Mouse (Mus musculus): Measurements from ENCODE around the gene Trp53inp2. TPM values are rescaled to one million over a fixed set of nuclear protein-coding genes. Genes with fewer than 3 reads are reported as not detected.

Gene Trp53inp2
- total RNA-seq, 2 experiments from 2014 or later, result 560 to 604 TPM

DNA sequence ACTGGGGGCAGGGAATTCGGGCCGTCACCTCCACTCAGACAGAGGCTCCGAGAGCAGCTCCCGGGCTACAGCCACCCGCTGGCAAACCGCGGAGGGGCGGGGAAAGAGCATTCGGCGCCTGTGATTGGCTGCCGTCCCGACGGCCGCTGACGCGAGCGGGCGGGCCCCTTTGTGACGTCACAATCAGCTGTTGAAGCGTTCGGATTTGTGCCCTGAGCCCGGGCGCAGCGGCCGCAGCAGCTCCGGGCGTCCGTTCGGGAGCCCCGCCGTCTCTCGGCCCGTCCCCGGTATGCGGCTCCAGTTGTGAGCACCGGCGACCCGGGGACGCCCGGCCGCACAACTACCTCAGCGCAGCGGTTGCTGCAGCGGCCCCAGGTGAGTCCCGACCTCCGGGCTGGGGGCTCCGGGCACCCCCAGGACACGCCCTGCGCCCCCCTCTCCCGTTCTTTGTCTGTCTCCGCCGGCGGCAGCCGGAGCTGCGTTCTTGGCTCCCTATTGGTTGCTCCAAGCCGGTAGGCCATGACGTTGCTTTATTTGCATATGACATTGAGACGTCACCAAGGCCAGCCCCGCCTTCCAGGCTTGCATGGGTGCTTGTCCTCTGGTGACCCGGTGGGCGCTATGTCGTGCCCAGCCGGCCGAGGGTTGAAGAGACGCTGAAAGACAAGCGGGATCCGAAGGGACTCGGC lies 928 bp downstream of the Trp53inp2 start:
- DNase-seq, result peak; percentile 99
- intact Hi-C loops (cut with DNase I), result loop anchor here (2.0 to 5.0 kb wide), 4 partner anchors 25 to 144 kb away; partner anchors contain the start of genes Dynlrb1, Map1lc3a and Pigu

GRCm38 (mm10) chr2:155382332-155382700 lies 1.5 kb downstream of the Trp53inp2 start:
- no peak for DNase-seq
- intact Hi-C loops (cut with DNase I), result loop anchor here (2.0 to 5.0 kb wide), 4 partner anchors 26 to 145 kb away; partner anchors contain the start of genes Dynlrb1, Map1lc3a and Pigu

DNA sequence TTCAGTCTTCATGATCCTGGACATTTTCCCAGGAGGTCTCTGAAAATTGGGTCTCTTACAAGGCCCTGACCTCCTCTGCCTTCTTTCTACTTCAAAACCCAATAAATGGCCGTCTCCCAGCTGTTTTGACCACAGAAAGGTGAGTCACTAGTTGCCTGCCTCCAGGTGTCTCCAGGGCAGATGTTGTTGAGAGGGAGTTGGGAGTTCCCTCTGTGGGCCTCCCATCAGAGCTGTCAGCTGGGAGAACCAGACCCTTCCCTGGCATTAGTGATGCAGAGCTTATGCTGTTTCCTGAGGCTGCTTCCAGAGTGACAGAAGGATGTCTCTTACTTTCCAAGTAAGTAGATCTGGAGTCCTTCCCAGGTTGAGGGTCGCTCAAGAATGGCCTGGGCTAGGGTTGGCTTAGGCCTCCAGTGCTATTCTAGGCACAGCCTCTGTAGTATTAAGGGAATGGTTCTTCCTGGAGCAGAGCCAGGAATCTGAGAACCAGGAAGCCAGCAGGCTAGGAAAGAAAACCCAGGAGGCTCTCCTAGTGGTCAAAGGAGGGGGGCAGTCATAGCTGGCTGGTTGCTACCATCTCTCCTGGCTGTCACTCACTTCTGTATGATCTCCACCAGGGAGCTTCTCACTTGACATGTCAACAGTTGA lies 2.1 kb downstream of the Trp53inp2 start:
- intact Hi-C loops (cut with DNase I), result loop anchor here (2.0 to 5.0 kb wide), 4 partner anchors 26 to 146 kb away; partner anchors contain the start of genes Dynlrb1, Map1lc3a and Pigu
- DNase-seq, result peak; percentile 52 to 76

- intact Hi-C loops (cut with DNase I), result loop anchor here (5.0 kb wide), 1 partner anchor 178 kb away; no protein-coding TSS in a partner anchor
- DNase-seq, result peak; percentile 81 to 87
These were observed 4.2 kb downstream of the Trp53inp2 start for GRCm38 (mm10) chr2:155385090-155385489.

DNA sequence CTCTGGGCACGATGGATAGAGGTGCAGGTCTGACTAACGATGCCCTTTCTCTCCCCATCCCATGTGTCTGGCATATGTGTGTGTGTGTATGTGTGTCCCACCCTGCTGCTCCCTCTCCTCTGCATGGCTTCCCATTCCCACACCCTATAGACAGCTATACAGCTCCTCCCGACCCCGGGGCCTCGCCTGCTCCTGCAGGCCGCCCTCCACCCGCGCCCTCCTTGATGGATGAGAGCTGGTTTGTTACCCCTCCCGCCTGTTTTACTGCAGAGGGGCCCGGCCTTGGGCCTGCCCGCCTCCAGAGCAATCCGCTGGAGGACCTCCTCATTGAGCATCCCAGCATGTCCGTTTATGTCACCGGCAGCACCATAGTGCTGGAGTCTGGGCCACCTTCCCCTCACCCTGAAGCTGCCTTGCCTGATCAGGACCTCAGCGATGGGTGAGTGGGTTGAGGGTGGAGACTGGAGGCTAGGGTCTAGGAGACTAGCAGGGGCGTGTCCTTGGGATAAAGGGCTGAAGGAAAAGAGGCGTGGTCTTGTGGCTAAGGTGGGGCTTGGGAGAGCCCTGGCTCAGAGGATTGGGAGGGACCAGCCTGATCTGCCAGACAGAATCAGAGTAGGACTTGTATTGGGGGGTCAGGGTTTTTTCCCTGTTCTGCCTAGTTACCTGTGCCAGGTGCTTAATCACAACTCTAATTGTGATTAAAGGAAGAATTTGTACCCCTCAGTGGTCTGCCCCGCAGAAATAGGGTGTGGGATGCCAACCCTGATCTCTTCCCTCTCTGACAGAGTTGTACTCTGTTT lies 5.1 kb downstream of the Trp53inp2 start:
- intact Hi-C loops (cut with DNase I), result loop anchor here (5.0 kb wide), 1 partner anchor 179 kb away; no protein-coding TSS in a partner anchor
- no peak for DNase-seq

- DNase-seq, result peak in 1 of 2 experiments; percentile 24
- intact Hi-C loops (cut with DNase I), result loop anchor here (5.0 kb wide), 1 partner anchor 179 kb away; no protein-coding TSS in a partner anchor
These were observed 5.7 kb downstream of the Trp53inp2 start for GRCm38 (mm10) chr2:155386534-155386899.

GRCm38 (mm10) chr2:155387052-155387451 lies 6.2 kb downstream of the Trp53inp2 start:
- intact Hi-C loops (cut with DNase I), result loop anchor here (5.0 kb wide), 1 partner anchor 180 kb away; no protein-coding TSS in a partner anchor

DNA sequence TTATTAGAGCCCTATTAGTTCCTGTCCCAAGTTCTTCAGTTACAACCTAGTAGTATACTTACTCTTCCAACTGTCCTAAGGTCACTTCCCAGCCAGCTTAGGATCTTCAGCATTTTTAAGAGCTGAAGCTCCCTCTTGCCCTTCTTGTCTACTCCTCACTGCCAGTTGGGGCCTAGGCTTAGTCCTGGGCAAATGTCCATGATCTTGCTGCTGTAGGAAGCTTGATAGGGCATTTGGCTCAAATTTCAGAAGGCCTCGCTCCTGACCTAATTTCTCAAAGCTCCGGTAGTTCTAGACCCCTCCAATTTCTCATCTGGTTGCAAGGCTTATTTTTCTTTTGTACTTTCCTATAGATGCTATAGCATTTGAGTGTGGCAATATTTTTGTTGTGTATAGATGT lies 7.7 kb downstream of the Trp53inp2 start:
- DNase-seq, result no peak
- intact Hi-C loops (cut with DNase I), result loop anchor here (5.0 kb wide), 1 partner anchor 181 kb away; no protein-coding TSS in a partner anchor

More at GRCm38 (mm10) chr2:155387052-155387451, 6.2 kb downstream of the Trp53inp2 start:
- DNase-seq, result no peak

GRCm38 (mm10) chr2:155394586-155394985 lies 13.7 kb downstream of the Trp53inp2 start:
- no peak for DNase-seq
- intact Hi-C loops (cut with DNase I), result no loop called here

DNA sequence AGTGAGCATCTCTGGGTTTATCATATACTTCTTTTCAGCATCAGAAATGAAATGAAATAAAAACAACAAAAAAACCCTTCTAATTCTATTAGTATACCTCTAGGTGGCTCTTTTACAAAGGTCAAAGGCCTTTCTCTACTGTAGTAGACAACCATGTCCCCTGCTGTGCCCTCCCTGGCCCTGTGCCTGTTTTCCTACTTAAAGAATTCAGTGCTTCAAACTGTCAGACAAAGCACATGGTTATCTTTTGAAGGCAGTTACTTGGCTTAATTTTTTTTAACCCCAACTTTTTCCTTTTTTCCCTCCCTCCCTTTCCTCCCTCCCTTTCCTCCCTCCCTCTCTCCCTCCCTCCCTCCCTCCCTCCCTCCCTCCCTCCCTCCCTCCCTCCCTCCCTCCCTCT lies 19.4 kb downstream of the Trp53inp2 start:
- intact Hi-C loops (cut with DNase I), result no loop called here
- no peak for DNase-seq

DNA sequence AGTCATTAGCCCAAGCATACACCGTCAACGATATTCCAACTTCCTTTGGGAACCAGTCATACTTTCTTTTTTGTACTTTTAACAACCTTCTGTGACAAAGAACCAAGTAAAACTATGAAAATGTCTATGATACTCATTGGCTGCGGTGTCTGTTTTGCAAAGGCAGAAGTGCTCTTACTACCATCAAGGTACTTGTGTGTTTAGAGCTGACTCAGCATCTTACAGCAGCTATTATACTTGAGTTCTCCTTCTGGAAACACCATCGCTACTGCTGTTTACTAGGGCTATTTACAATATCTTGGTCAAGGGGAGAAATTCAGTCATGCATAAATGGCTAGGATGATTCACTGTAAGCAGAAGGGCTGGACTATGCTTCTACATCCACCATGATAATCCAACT lies 21.1 kb downstream of the Trp53inp2 start:
- no peak for DNase-seq
- intact Hi-C loops (cut with DNase I), result no loop called here

GRCm38 (mm10) chr2:155404635-155405034 lies 23.8 kb downstream of the Trp53inp2 start:
- no peak for DNase-seq

GRCm38 (mm10) chr2:155420911-155421310 lies 40.1 kb downstream of the Trp53inp2 start:
- DNase-seq, result no peak
- intact Hi-C loops (cut with DNase I), result no loop called here

More at GRCm38 (mm10) chr2:155404635-155405034, 23.8 kb downstream of the Trp53inp2 start:
- intact Hi-C loops (cut with DNase I), result no loop called here

- intact Hi-C loops (cut with DNase I), result no loop called here
- peak in 1 of 2 experiments; percentile 23 for DNase-seq
These were observed 55.6 kb downstream of the Trp53inp2 start for GRCm38 (mm10) chr2:155436445-155436844.

Small RNA genes lying within 50 kb of the gene (microRNA-seq; reads per million reads assigned to microRNA genes)
- gene Mir695, result 0 reads per million in 2 experiments

Other genes with a start within 250 kb of the Trp53inp2 start
- gene Itch, start 247.6 kb upstream of the Trp53inp2 start, total RNA-seq (2021), result 10 to 100 TPM; 36.4 to 38.0 TPM
- gene Dynlrb1, start 144.5 kb upstream of the Trp53inp2 start, total RNA-seq (2021), result 100 to 1,000 TPM; 177 to 185 TPM
- gene Map1lc3a, start 104.8 kb upstream of the Trp53inp2 start, total RNA-seq (2021), result 100 to 1,000 TPM; 692 to 703 TPM
- 10 to 100 TPM; 29.6 TPM for gene Pigu, start 23.6 kb upstream of the Trp53inp2 start, total RNA-seq (2021)
- 10 to 100 TPM; 33.4 to 34.7 TPM for gene Ncoa6, start 92.8 kb downstream of the Trp53inp2 start, total RNA-seq (2021)
- gene Acss2, start 136.9 kb downstream of the Trp53inp2 start, total RNA-seq (2021), result 10 to 100 TPM; 34.1 to 34.2 TPM
- gene Ggt7, start 137.2 kb downstream of the Trp53inp2 start, total RNA-seq (2021), result under 1 TPM; 0.74 to 0.78 TPM
- gene Gss, start 211.8 kb downstream of the Trp53inp2 start, total RNA-seq (2021), result 10 to 100 TPM; 14.5 to 15.9 TPM
- 10 to 100 TPM; 31.7 to 37.8 TPM for gene Myh7b, start 230.2 kb downstream of the Trp53inp2 start, total RNA-seq (2021)